Comparison of ENCODE assay signal across 8 mouse cellular contexts in genomic region chr17:15826444-15826909, GRCm38 (mm10). TPM values are rescaled to one million over a fixed set of nuclear protein-coding genes. Genes with fewer than 3 reads are reported as not detected.
DNase-seq lines count a peak whose midpoint lies in the region; ATAC-seq and TF ChIP-seq lines count a peak whose summit lies in the region.

No protein-coding gene starts in this region.

- H3K4me3 ChIP-seq in heart, embryonic 14.5 days (ENCODE audit: control insufficient read depth in 1 of 2, insufficient read depth in 1 of 2, low read depth in 1 of 2, low read length in 2 of 2), result peak overlapping the region; percentile 89 to 96
- H3K4me3 ChIP-seq in liver, embryonic 12.5 days, result peak overlapping the region; percentile 59

- H3K9ac ChIP-seq in heart, embryonic 14.5 days (ENCODE audit: low read length), result peak overlapping the region; percentile 94
- H3K9ac ChIP-seq in liver, embryonic 12.5 days, result peak overlapping the region; percentile 57

- no peaks in the 10 kb centered on the region for H3K36me3 ChIP-seq in heart, embryonic 14.5 days (ENCODE audit: control insufficient read depth, insufficient read depth, low read length)
- no peaks in the 10 kb centered on the region for H3K36me3 ChIP-seq in liver, embryonic 12.5 days
- H3K36me3 ChIP-seq in splenic B cell, adult 2 months (ENCODE audit: control insufficient read depth, insufficient read depth, low read length, poor library complexity, severe bottlenecking), result no peaks in the 10 kb centered on the region

- no peaks in the 10 kb centered on the region for H3K9me3 ChIP-seq in heart, embryonic 14.5 days (ENCODE audit: control insufficient read depth, low read length)
- H3K9me3 ChIP-seq in liver, embryonic 12.5 days (replicated peaks), result no peaks in the 10 kb centered on the region

- DNase-seq in B cell, adult 2 months, result peak; percentile 90 to 92
- peak; percentile 99 for DNase-seq in brain, embryonic 14.5 days (ENCODE audit: low read depth)
- DNase-seq in fibroblast of lung, adult 2 months (ENCODE audit: low read depth), result peak; percentile 96
- DNase-seq in kidney, postnatal 14 days, result peak; percentile 100
- peak; percentile 94 for DNase-seq in naive thymus-derived CD4-positive, alpha-beta T cell, adult 2 months (ENCODE audit: low read depth)
- DNase-seq in splenic B cell, adult 2 months (ENCODE audit: low read depth, low spot score), result peak; percentile 89

- peaks cover 5 to 38% of the 10 kb centered on the region in 2 experiments for H3K4me1 ChIP-seq in heart, embryonic 14.5 days (ENCODE audit: control insufficient read depth in 2 of 2, insufficient read depth in 2 of 2, low read length in 2 of 2)
- H3K4me1 ChIP-seq in liver, embryonic 12.5 days, result peaks cover 20% of the 10 kb centered on the region

- peak overlapping the region; percentile 65 to 87 for H3K27ac ChIP-seq in heart, embryonic 14.5 days (replicated peaks in 1 of 2; ENCODE audit: control insufficient read depth in 1 of 2, insufficient read depth in 1 of 2, low read depth in 2 of 2, low read length in 2 of 2)
- H3K27ac ChIP-seq in liver, embryonic 12.5 days, result peak overlapping the region; percentile 54; the same call in 1 of the 2 replicates

- H3K4me2 ChIP-seq in heart, embryonic 14.5 days (ENCODE audit: low read length), result peak overlapping the region; percentile 97
- H3K4me2 ChIP-seq in liver, embryonic 12.5 days, result peak overlapping the region; percentile 65

- no peaks in the 10 kb centered on the region for H3K27me3 ChIP-seq in heart, embryonic 14.5 days (ENCODE audit: control insufficient read depth, insufficient read depth, low read length)
- peaks cover 86% of the 10 kb centered on the region for H3K27me3 ChIP-seq in liver, embryonic 12.5 days (replicated peaks)
- 0 out of 2 replicates have a peak, but pooled peaks cover 1% of the 10 kb centered on the region for H3K27me3 ChIP-seq in splenic B cell, adult 2 months (ENCODE audit: control insufficient read depth, insufficient read depth, low read length, poor library complexity, severe bottlenecking)

- WGBS in heart, embryonic 14.5 days, result under 1% methylated on average over 34 of the region's 34 CpGs
- WGBS in liver, embryonic 12.5 days (ENCODE audit: insufficient replicate concordance), result under 1% methylated on average over 34 of the region's 34 CpGs

- ATAC-seq in heart, embryonic 14.5 days (ENCODE audit: insufficient number of reproducible peaks, insufficient read depth, low FRiP score, low read depth), result peak; percentile 95
- ATAC-seq in liver, embryonic 12.5 days, result peak; percentile 81

- TF ChIP-seq POLR2A in brain, embryonic 14.5 days (IDR thresholded peaks at IDR 0.05; ENCODE audit: borderline replicate concordance, extremely low read depth, insufficient read depth, insufficient read length, poor library complexity, severe bottlenecking), result peak; percentile 87

- TF ChIP-seq CTCF in brain, embryonic 14.5 days (IDR thresholded peaks at IDR 0.05; ENCODE audit: borderline replicate concordance, extremely low read depth, insufficient read depth, insufficient read length), result no peak

RNA-seq across cellular contexts. Expression of gene Rgmb, which starts 4.4 kb away (rescaled TPM):
- 140 and 187 TPM in 2 replicates for polyA plus RNA-seq in brain, embryonic 14.5 days (2012; rRNA removed)
- polyA plus RNA-seq in heart, embryonic 14.5 days (2014; fragmentation: Nextera tagmentation; extraction: Ambion mirVana), result 10.3 and 12.9 TPM in 2 replicates
- polyA plus RNA-seq in liver, embryonic 12.5 days (2016; fragmentation: Nextera tagmentation; extraction: Ambion mirVana), result 2.7 and 3.1 TPM in 2 replicates

Comparison
In these comparisons a context has a peak if more than half of its experiments do, and no peak if none do; other contexts are left out.
1. Peak in every context shown above with its lines: DNase-seq, ATAC-seq, H3K4me3 ChIP-seq and H3K27ac ChIP-seq.
2. RNA of gene Rgmb, which starts 4.4 kb away (polyA plus RNA-seq): 140 to 187 TPM in brain, embryonic 14.5 days; 10.3 to 12.9 TPM in heart, embryonic 14.5 days and 2.7 to 3.1 TPM in liver, embryonic 12.5 days; every median in the first group is over 10 times any median in the second.